Mouse (Mus musculus) embryonic fibroblast, embryonic 13.5 days (primary cell): ENCODE data around the gene Cuta. TPM values are rescaled to one million over a fixed set of nuclear protein-coding genes. Genes with fewer than 3 reads are reported as not detected.
"Not testable (repeated sequence)": the region's sequence is repeated elsewhere in the genome, so short reads cannot be mapped to it uniquely, and the experiment has no call there.

ENCODE experiments used
- H3K27ac ChIP-seq: 2 replicates; pipeline ENCODE4 v1.5.1; 2012; ENCODE audit warnings: low read length, control low read depth, inconsistent platforms; ENCODE audit not compliant: insufficient read depth
- H3K4me1 ChIP-seq: 2 replicates; pipeline ENCODE4 v1.6.1; 2011; ENCODE audit warnings: low read length; ENCODE audit not compliant: control insufficient read depth, insufficient read depth
- H3K4me3 ChIP-seq: 2 replicates; pipeline ENCODE4 v1.5.1; 2011; ENCODE audit warnings: mild to moderate bottlenecking, control low read depth, low read length; ENCODE audit not compliant: insufficient read depth
- CTCF ChIP-seq: IDR thresholded peaks from 2 replicates; pipeline ENCODE4 v1.5.1; 2011; ENCODE audit warnings: mild to moderate bottlenecking, control low read depth, low read length, moderate library complexity, borderline replicate concordance; ENCODE audit not compliant: insufficient read depth
- POLR2A ChIP-seq: IDR thresholded peaks from 2 replicates; pipeline ENCODE4 v1.6.1; 2011; ENCODE audit warnings: low read depth, mild to moderate bottlenecking, control low read depth, low read length, moderate library complexity
- polyA plus RNA-seq: library from polyadenylated mRNA; stranded (reverse); fragments of >200 nt; gene quantifications from 2 replicates; pipeline ENCODE4 v1.2.4, GENCODE M21; 2011; ENCODE audit warnings: low read depth; ENCODE audit not compliant: missing spikeins, insufficient read length

Gene Cuta
- polyA plus RNA-seq, 1 experiment = 90.5 TPM

DNA sequence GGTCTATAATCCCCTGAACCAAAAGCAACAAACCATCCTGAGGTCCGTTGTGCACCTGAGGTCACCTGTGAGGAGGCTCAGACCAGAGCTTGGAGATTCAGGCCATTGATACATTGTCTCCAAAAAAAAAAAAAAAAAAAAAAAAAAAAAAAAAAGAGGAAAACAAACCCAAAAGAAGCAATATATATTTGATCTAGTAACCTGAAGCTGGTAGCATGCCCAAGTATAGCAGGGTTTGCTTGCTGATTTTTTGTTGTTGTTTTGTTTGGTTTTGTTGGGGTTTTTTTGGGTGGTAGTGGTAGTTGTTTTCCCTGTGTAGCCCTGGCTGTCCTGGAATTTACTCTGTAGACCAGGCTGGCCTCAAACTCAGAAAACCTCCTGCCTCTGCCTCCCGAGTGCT lies 21.0 kb downstream of the Cuta start:
- TF ChIP-seq POLR2A = no peak
- TF ChIP-seq CTCF = no peak
- Histone ChIP-seq H3K27ac (no peak overlapping the region), H3K4me1 (no peaks in the 10 kb centered on the region), H3K4me3 (peak overlapping the region; percentile 54)

DNA sequence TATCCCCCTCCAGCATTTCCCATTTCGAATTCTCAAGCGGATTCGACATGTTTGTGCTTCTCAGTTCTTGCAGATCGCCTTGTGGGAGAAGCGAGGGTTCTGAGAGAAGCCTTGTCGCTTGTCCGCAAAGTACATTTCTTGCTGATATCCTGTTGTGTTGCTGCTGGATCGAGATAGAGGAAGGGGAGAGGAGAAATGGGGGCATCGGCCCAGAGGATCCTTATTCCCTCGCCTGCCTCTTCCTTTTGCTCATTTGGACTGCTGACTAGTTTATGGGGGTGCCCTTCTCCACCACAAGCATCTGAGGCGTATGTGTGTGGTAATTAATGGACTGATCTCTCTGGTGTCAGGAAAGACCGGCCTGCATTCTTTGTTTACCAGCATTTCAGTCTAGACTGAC lies 21.8 kb downstream of the Cuta start:
- H3K4me1 ChIP-seq, H3K27ac ChIP-seq: not testable (repeated sequence)
- H3K4me3 ChIP-seq = peak overlapping the region; percentile 54

DNA sequence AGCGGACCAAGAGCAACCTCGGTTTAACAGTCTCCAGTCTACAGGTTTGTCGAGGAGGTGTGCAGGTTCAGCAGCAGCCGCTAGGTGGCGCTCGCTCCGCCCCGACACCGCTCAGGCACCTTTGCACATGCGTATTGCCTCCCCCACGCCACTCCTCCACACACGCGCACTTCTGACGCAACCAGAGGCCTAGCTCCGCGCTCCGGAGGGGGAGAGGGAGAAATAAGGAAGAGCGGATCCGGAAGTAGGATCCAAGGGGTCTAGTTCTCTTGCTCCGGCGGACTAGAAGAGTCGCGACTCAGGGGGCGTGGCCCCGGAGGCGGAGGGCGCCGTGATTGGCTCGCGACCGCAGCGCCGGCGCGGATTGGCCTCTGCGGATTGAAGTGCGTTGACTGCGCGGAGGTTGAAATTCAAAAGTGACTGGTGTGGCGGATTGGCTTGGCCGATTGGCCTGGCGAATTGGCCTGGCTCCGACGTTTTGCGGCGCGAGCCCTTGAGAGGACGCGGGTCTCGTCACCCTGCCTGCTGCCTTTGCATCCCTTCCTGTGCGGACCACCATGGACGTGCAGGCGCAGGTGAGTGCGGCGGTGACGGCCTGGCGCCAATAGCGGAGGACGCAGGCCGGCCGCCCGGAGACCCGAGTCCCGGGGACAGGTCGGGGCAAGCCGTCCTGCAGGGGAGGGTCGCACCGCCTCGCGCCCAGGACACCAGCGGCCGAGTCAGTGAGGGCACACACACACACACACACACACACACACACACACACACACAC lies 22.5 kb downstream of the Cuta start, which contains the start of gene Kifc5b:
Gene Kifc5b (plus strand): TSS at position 381 of the 772 bp plus-strand sequence.
- no peaks in the 10 kb centered on the region for H3K4me1 ChIP-seq
- peak within 1 kb of the TSS; percentile 54 for H3K4me3 ChIP-seq
- TF ChIP-seq CTCF = peak; percentile 100
- peak; percentile 86 for TF ChIP-seq POLR2A
- H3K27ac ChIP-seq = no peak within 1 kb of the TSS

DNA sequence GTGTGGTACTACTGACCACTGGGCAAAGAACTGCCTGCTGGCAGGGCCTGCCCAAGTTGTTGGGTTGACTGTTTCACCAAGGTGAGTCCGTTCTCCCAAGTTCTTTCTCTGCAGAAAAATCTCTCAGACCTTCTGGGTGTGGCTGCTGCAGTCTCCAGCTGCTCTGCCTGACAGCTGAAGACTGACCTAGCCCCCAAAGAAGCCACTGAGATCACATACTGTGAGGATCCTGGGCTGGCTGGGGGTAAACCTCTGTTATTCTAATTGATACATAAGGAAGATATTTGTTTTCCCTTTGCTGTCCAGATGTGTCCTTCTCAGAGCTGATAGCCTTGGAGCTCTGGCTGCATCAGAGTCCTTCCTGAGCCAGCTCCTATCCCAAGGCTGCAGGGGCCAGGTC lies 24.1 kb downstream of the Cuta start:
- Histone ChIP-seq H3K4me1 (no peaks in the 10 kb centered on the region), H3K4me3 (no peak overlapping the region), H3K27ac (no peak overlapping the region)
- TF ChIP-seq CTCF (no peak), POLR2A (no peak)

DNA sequence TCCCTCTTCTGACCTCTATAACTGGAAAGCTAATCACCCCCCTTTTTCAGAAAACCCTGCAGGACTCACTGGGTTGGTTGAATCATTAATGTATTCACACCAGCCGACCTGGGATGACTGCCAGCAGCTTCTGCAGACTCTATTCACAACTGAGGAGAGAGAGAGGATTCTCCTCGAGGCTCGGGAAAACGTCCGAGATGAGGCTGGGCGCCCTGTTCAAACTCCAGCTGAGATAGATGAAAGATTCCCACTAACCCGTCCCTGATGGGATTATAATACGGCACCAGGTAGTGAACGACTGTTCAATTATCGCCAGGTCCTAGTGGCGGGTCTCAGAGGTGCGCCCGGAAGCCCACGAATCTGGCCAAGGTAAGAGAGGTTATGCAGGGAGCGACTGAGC lies 31.9 kb downstream of the Cuta start:
- not testable (repeated sequence) for H3K4me1 ChIP-seq, H3K4me3 ChIP-seq, H3K27ac ChIP-seq

DNA sequence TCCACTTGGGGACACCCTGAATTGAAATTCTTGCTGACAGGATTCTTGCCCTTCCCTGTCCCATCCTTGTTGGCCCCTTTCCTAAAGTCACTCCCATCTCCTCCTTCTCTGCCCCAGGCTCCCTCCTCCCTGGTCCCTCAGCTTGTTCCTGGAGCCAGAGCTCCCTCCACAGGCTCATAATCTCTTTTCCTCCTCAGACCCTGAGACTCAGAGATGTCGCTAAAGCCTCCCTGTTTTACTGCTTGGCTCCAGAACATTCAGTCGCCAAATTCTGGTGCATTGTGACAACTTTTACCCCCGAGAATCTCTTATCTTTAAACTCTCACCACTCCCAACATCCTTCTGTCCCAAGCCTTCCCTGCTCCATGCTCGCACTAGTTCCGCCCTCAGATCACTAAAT lies 35.0 kb downstream of the Cuta start:
- TF ChIP-seq CTCF = no peak
- TF ChIP-seq POLR2A = no peak
- Histone ChIP-seq H3K4me3 (no peak overlapping the region), H3K4me1 (no peaks in the 10 kb centered on the region), H3K27ac (no peak overlapping the region)

DNA sequence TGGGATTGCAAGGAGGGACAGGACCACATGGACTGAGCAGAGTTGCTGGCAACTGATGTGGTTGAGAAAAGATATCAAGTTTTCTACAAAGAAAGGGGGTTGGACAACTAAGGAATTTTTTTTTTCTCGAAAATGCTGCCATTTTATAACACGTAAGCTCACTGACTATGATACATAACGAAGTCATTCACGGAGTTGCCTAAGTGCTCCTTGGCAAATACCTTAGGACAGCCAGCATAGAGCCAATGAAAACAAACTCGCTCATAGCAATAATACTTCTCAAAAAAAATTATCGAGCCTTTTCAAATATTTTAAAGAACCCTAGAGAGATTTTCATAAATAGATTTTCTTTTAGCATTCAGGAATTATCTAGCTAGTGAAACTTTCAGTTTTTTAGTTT lies 38.5 kb downstream of the Cuta start:
- TF ChIP-seq POLR2A (no peak), CTCF (no peak)
- no peaks in the 10 kb centered on the region for H3K4me1 ChIP-seq
- no peak overlapping the region for H3K4me3 ChIP-seq
- no peak overlapping the region for H3K27ac ChIP-seq

DNA sequence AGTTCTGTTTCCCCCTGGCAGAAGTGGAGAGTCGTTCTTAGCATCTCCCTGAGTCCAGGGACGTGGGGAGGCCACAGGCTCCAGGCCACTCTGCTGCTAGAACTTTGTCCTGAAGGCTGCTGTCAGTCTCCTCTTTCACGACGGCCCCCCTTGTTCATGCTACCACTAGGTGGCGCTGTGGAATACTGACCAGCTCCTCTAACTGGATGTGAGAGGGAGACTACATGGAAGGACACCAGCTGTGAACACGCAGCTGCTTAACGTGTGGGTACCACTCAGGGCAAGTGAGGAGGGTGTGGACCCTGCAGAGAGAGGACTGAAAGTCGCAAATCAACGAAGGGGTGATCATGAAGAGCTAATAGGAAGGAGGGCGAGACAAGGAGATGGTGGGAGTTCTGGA lies 43.8 kb downstream of the Cuta start:
- TF ChIP-seq POLR2A = no peak
- TF ChIP-seq CTCF = peak; percentile 45; the same call in 1 of the 2 replicates

DNA sequence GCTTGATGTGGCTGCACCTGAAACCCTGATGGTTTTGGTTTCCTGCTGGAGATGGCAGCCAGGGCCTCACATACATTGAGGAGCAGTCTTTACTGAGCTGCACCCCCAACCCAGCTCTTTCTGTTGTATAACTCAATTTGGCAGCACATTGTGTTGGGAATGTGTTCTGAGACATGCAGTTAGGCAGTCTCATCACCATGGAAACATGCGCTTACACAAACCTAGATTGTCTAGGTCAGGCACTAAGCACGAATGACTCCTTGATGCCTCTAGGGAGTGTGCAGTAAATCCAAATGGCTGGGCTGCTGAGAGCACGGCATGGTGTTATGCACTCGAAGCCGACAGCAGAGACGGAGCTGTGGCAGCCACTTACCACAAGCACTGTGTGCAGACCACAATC lies 45.0 kb downstream of the Cuta start:
- H3K4me1 ChIP-seq = peaks cover 6% of the 10 kb centered on the region; the same call in 1 of the 2 replicates
- no peak overlapping the region for H3K4me3 ChIP-seq
- H3K27ac ChIP-seq = no peak overlapping the region
- TF ChIP-seq POLR2A (no peak), CTCF (no peak)

More for the DNA sequence above, 43.8 kb downstream of the Cuta start:
- H3K4me1 ChIP-seq = peaks cover 6% of the 10 kb centered on the region; the same call in 1 of the 2 replicates
- H3K4me3 ChIP-seq = no peak overlapping the region
- H3K27ac ChIP-seq = no peak overlapping the region

DNA sequence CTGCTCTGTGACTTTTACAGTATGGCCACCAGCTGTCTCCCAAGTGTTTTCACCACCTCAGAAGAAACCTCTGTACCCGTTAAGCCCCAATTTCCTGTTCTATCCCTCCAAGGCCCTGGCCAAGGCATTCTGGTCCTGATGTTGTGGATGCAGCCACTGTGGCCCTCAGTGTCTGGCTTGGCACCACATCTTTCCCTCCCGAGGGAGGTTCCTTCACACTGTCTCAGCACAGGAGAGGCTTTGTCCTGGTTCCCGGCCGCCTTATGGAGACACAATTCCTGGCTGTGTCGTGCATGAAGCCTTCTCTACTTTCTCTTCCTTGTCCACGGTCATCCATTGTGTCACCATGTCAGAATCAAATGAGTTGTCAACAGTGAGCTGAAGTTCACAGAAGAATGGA lies 45.9 kb downstream of the Cuta start:
- H3K4me3 ChIP-seq = no peak overlapping the region
- no peak overlapping the region for H3K27ac ChIP-seq
- TF ChIP-seq POLR2A (no peak), CTCF (no peak)
- H3K4me1 ChIP-seq = peaks cover 6% of the 10 kb centered on the region; the same call in 1 of the 2 replicates
